Mouse (Mus musculus): Measurements from ENCODE around the gene Syne1.

The Syne1 gene

DNA sequence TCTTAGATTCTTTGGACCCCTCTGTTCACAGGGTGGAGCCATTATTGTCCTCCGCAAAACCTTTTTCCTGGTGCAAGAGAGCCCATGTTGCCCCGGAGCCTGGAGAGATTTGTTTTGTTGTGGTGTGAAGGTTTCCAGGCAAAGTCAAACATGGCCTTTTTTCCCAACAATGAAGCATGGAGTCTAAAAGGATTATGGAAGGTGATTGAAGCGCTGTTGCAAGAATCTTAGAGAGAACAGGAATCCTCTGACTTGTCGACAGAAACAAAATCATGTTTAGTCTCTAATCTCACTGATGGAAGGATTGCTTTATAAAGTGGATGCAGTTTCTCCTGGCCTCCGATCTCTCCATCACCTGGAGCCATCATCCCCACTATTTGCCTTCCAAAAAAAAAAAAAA, at the start of gene Syne1:
Syne1 (minus strand) TSS at position 101 of the 400 bp plus-strand sequence.
- DNase-seq (ENCODE audit: low read depth, low spot score): no peak

DNA sequence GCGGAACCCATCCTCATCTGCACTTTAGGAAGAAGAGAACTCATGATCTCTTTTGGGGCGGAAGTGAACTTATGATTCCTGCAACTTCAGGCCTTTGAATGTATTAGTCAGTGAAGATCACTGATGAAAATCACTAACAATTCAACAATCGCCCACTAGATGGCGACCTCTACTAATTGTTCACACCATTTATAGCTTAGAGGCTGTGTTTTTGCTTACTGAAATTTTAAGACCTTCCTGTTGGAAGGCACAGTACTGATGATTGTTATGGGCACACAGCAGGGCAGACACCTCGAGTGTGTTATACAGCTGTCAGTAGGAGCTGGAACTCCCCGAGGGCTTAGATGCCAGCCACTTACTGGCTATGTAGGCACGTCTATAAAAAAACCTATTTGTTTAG, 48.8 kb upstream of the Syne1 start:
- DNase-seq (ENCODE audit: low read depth, low spot score): peak; percentile 37

GRCm38 (mm10) chr10:5596559-5596958, 45.3 kb upstream of the Syne1 start:
- DNase-seq (ENCODE audit: low read depth, low spot score): no peak

DNA sequence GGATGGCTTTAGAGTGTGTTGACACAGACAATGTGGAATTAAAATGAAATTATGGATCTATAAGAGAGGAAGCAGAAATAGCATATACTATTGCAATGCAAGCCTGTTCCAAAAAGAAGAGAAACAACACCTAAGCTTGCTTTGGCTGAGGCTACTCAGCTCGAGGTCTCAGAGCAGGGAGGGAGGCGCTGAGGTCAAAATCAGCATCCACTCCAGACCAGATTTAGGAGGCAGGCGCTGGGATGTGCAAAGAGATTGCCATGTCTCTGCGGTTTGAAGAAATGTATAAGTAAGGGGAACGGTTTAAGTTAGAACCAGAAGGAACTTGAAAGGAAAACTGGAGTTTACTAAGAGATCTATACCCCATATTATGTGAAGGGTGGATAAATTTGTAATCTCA, 43.2 kb upstream of the Syne1 start:
- no peak for DNase-seq (ENCODE audit: low read depth, low spot score)

DNA sequence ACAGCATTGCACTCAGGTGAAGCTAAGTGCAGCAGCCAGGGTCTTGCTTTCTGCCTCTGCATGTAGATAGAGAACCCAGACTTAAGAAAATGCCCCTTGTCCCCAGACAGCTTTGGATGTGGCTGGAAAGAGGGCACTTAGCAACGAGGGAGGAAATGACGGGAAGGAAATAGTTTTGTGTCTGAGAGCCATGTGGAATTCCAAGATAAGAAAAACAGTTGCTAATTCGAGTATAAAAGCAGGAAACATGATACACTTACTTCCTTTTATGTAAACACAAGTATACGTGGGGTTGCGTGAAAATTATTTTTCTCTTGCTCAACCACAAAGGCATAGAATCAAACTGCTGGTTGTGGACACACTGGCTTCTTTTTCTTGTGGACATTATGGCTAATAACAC, 42.2 kb upstream of the Syne1 start, which contains the start of gene Myct1:
Myct1 (plus strand) TSS at position 312 of the 400 bp plus-strand sequence.
- DNase-seq (ENCODE audit: low read depth, low spot score): peak; percentile 21

- no peak for DNase-seq (ENCODE audit: low read depth, low spot score)
These were observed 40.7 kb upstream of the Syne1 start for GRCm38 (mm10) chr10:5591996-5592395.

- no peak for DNase-seq (ENCODE audit: low read depth, low spot score)
These were observed 39.8 kb upstream of the Syne1 start for GRCm38 (mm10) chr10:5591061-5591460.

- no peak for DNase-seq (ENCODE audit: low read depth, low spot score)
These were observed 22.0 kb upstream of the Syne1 start for GRCm38 (mm10) chr10:5573328-5573727.

GRCm38 (mm10) chr10:5571332-5571731, 20.1 kb upstream of the Syne1 start:
- no peak for DNase-seq (ENCODE audit: low read depth, low spot score)

DNA sequence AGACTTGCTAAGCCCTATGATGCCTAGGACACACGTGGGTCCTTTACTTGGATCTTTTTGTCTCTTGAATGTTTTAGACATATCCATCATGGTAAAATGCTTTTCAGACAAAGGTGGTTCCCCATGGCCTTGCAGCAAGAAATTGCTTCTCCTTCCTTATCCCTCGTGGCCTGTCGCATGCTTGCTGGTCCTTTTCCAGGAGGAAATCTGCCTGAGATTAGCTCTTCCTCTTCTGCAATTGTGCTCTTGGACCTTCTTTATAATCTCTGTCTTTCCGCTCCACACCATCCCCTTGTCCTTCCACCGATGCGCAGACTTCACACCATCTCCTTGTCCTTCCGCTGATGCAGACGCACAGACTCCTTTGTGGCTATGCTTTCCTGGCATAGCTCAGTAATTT, 18.8 kb upstream of the Syne1 start:
- DNase-seq (ENCODE audit: low read depth, low spot score): no peak

DNA sequence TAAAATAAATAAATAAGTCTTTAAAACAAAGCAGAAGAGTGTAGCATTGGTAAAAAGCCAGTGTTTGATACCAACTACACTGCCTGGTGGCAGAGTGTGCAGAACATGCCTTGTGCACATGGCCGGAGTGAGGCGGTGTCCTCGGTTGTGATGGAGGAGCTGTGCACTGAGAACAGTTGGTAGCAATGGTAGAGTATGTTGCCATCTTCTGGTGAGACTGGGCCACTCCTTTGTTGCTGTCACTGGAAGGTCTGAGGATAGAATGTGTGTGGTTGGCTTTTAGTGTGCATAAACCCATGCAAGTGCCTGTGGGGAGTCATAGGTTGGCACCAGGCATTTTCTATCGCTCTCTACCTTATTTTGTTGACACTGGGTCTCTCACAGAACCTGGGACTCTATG, 17.7 kb upstream of the Syne1 start:
- no peak for DNase-seq (ENCODE audit: low read depth, low spot score)

DNA sequence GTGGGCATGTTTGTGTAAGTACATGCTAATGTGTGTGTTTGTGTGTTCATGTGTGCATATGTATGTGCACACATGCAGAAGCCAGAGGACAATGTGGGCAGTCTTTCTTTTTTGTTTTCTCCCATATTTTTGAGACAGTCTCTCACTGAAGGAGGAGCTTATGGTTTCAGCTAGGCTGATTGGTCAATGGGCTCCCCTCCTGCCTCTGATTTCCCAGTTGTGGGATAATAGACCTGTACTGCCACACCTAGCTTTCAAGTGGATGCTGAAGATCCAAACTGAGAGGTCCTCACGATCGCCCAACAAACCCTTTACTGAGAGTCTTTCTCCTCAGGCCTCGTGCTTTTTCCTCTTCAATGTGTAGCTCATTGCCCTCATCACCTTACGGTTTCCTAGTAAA, 10.4 kb upstream of the Syne1 start:
- DNase-seq (ENCODE audit: low read depth, low spot score): no peak

DNA sequence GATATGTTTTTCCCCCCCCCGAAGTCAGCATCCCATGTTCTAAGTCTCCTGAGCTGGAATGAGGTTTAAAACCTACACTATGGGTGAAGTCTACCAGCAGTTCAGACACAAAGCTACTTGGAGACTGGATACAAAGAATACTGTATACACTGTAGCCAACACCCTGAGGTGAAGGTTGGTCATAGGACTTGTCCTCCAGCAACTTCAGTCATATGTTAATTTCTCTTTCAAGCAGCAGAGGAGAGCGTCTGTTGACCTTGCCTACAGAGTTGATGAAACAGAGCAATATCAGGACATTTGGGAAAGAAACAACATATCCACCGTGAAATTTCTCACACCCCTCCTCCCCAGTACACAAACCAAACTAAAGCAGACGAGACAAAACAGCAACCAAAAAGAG, 9.2 kb upstream of the Syne1 start:
- no peak for DNase-seq (ENCODE audit: low read depth, low spot score)

GRCm38 (mm10) chr10:5558808-5559207, 7.5 kb upstream of the Syne1 start:
- no peak for DNase-seq (ENCODE audit: low read depth, low spot score)

DNA sequence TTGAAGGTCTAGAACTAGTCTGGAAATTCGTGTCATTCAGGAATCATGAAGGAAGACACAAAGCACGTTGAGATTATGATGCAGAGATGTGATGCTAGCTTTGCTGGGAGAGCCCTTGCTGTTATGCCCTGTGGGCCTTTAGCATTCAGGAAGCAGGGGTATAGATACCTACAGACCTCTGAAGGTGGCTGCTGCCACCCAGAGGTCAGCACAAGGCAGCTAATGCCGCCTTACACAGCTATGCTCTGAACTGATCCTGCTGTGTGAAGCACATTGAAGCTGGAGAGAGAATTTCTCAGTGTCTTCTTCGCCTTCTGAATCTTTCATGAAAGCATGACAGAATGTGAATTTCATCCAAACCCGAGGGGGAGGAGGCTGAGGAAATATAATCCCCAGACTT, 3.7 kb upstream of the Syne1 start:
- no peak for DNase-seq (ENCODE audit: low read depth, low spot score)

DNA sequence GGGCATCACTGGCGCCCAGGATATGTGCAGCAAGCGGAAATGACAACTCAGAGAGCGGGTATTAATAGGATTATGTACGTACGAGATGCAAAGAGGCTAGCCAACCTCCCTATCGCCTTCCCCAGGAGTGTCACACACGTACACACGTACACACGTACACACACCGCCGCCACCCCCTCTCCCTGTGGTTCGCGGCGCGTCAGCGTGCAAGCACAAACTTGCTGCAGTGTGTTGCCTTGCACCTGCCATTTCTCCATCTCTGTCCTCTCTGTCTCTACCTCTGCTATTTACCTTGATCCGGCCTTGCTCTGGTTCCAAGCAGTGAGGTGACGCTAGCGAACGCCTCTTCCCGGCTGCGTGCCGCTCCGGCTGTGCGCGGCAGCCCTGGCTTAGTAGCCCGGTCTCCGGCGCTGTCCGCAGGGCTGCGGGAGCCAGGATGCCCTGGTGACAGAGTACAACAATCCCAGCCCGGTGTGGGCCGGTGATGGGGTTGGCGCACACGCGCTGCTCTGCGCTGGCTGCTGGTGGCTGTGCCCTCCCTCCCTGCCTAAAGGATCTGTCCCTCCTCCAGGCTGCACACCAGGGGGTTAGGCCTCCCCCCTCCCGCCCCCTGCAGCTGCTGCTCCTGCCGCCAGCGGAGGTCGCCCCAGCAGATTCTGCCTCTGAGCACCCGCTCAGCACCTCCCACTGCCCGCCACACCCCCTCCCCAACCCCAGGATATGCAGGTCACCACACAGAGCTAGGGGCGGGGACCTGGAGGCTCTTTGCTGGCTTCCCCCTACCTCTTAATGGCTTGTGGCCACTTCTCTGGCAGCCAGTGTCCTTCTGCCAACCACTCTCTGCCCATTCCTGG, 887 bp downstream of the Syne1 start:
- no peak for DNase-seq (ENCODE audit: low read depth, low spot score)

DNA sequence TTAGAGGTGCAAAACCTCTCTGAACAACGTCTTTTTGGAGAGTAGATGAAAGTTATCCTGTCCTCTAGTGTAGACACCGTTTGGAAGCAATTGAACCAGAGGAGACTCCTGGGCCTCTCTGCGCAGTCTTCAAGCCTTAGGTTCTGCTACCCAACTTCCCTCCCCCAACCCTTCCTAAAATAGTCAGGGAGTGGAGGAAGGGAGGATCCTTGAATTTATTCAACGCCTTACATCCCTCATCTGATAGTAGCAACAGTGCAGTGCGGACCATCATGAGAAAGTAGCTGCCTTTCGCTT, 1.5 kb downstream of the Syne1 start:
- DNase-seq (ENCODE audit: low read depth, low spot score): no peak

DNA sequence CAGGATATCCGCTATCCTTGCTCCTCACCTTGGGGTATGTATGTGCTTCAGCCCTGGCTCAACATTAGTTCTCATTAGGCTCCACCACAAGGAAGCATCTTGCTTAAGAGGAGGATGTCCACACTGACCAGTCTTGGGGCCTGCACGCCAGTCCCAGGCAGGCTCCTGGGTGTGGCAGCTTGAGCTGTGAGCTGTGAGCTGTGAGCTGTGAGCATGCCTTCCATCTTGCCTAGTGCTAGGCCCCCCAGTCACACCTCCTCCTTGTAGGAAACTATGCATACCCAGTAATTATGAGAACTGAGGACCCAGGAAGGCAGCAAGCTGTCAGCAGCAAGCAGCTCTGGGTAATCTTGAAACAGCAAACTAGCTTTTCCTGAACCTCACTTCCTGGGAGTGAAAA, 2.6 kb downstream of the Syne1 start:
- no peak for DNase-seq (ENCODE audit: low read depth, low spot score)

- DNase-seq (ENCODE audit: low read depth, low spot score): no peak
These were observed 3.5 kb downstream of the Syne1 start for GRCm38 (mm10) chr10:5547769-5548168.

DNA sequence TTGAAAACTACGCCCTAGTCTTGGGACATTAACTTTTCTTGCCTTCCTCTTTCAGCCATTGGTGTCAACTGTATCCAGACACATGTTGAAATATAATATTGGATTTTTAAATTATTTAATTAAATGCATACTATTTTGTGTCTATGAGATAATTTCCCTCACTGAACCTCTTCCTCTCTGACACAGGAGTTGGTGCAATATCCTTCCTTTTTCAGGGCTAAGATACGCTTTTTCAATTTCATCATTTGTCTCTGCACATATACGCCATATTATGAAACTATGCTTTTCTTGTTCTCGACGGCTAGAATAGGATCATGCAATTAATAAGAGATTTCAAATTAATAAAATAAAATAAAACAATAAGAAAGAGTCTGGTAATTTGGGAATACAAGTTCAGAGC, 4.9 kb downstream of the Syne1 start:
- DNase-seq (ENCODE audit: low read depth, low spot score): no peak

- no peak for DNase-seq (ENCODE audit: low read depth, low spot score)
These were observed 23.0 kb downstream of the Syne1 start for GRCm38 (mm10) chr10:5528284-5528683.

DNA sequence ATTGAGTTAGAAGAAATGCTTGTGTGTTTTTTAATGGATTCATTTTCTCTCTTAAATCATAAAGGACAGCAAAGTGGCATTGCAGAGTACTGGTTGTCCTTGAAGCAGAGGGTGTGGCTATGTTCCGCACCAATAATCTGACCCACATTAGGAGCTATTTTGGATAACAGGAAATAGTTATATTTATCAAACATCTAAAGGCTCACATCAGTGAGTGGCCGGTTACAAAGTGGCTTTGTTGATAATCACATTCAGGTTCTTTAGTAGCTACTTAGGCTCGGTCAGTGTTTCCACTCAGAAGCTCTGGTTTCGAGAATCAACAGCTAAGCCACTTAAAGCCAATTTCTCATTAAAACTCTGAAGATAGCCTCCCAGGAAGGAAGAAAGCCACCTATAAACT, 23.6 kb downstream of the Syne1 start:
- no peak for DNase-seq (ENCODE audit: low read depth, low spot score)

- DNase-seq (ENCODE audit: low read depth, low spot score): no peak
These were observed 28.4 kb downstream of the Syne1 start for GRCm38 (mm10) chr10:5522904-5523303.

DNA sequence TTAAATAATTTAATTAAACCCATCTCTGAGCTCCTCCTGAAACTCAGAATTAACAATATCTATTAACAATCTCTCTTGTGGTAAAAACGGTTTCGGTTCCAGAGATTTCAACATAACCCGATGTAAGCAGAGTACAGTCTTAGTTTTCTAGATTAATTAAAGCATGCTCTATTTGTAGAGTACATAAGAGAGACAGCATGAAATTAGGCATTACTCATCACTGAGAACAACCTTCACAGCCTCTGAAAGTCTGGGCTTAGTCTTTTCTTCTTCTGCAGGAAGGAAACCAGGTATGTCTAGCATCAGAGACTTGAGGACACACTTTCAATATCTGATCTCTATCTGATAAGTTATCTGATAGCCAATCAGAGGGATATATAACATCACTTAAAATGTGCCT, 29.0 kb downstream of the Syne1 start:
- no peak for DNase-seq (ENCODE audit: low read depth, low spot score)

Data from skeletal muscle tissue, adult 2 months (tissue).